18 mouse cellular contexts compared by ENCODE assay signal in the genomic region with DNA sequence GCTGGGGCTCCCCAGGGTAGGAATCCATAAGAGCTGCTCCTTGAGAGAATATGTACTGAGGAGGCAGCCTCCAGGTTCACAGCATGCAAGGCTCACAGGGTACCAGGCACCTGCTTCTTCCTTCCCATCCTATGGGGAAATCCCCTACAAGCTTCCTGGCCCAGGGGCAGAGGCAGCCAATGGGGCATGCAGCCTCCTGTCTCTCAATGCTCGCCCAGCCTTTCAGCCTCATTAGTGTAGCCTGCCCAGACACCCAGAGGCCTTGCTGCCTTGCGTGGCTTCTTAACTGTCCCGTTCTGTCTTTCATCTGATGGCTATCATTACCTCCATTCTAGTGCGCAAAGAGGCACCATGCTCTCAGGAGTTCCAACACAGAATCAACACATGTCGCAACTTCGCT.
DNase-seq lines count a peak whose midpoint lies in the region; ATAC-seq and TF ChIP-seq lines count a peak whose summit lies in the region.
"Had no signal": no experiment of that assay in that cellular context is flagged by ENCODE, and none has a peak within 500 bp of the region (broad histone marks: within the 10 kb centered on the region; RNA-seq: fewer than 3 reads in every experiment).

No protein-coding gene starts in this region.

- no peak for TF ChIP-seq EP300 in heart, adult 2 months (IDR thresholded peaks at IDR 0.05; ENCODE audit: insufficient read depth, low read depth, low read length)

- 79% methylated on average over 6 of the region's 6 CpGs for WGBS in heart, embryonic 14.5 days
- WGBS in heart, adult 2 months: 90% methylated on average over 6 of the region's 6 CpGs
- WGBS in hindbrain, embryonic 12.5 days: 64% methylated on average over 6 of the region's 6 CpGs
- 51% methylated on average over 6 of the region's 6 CpGs for WGBS in midbrain, embryonic 16.5 days
- 79% methylated on average over 6 of the region's 6 CpGs for WGBS in intestine, embryonic 15.5 days

- no peak overlapping the region for H3K4me2 ChIP-seq in heart, embryonic 14.5 days (ENCODE audit: low read length)
- H3K4me2 ChIP-seq in hindbrain, embryonic 12.5 days (replicated peaks): no peak overlapping the region
- H3K4me2 ChIP-seq in midbrain, embryonic 16.5 days (ENCODE audit: low read length): no peak overlapping the region
- H3K4me2 ChIP-seq in intestine, embryonic 15.5 days (replicated peaks): no peak overlapping the region
- H3K4me2 ChIP-seq: liver, embryonic 11.5 days; lung, embryonic 15.5 days had no signal

- H3K9ac ChIP-seq in heart, embryonic 14.5 days (ENCODE audit: low read length): 0 out of 2 replicates have a peak overlapping the region, but pooled peaks have one; percentile 30
- no peak overlapping the region for H3K9ac ChIP-seq in heart, adult 2 months (ENCODE audit: low read depth, low read length)
- no peak overlapping the region for H3K9ac ChIP-seq in hindbrain, embryonic 12.5 days
- no peak overlapping the region for H3K9ac ChIP-seq in midbrain, embryonic 16.5 days (ENCODE audit: low read depth, low read length)
- no peak overlapping the region for H3K9ac ChIP-seq in intestine, embryonic 15.5 days
- H3K9ac ChIP-seq: lung, embryonic 15.5 days had no signal

- peaks cover 8% of the 10 kb centered on the region for H3K9me3 ChIP-seq in heart, embryonic 14.5 days (ENCODE audit: control insufficient read depth, low read length)
- H3K9me3 ChIP-seq in hindbrain, embryonic 12.5 days (replicated peaks): no peaks in the 10 kb centered on the region
- H3K9me3 ChIP-seq in midbrain, embryonic 16.5 days (replicated peaks; ENCODE audit: control insufficient read depth, low read length, poor library complexity, severe bottlenecking): no peaks in the 10 kb centered on the region
- H3K9me3 ChIP-seq in intestine, embryonic 15.5 days: no peaks in the 10 kb centered on the region
- H3K9me3 ChIP-seq: lung, embryonic 15.5 days had no signal

- no peak for TF ChIP-seq POLR2A in heart, adult 2 months (IDR thresholded peaks at IDR 0.05; ENCODE audit: insufficient read depth, low read depth, low read length)

- in situ Hi-C loops in Patski (cut with MboI; ENCODE audit: low pct_unique_long_range_greater_than_20kb): no loop called here

- no peak for TF ChIP-seq CTCF in heart, adult 2 months (IDR thresholded peaks at IDR 0.05)
- TF ChIP-seq CTCF in Patski (IDR thresholded peaks at IDR 0.05): no peak

- H3K79me2 ChIP-seq in heart, adult 2 months (replicated peaks; ENCODE audit: control insufficient read depth, insufficient read depth, low read length): no peaks in the 10 kb centered on the region; the same call in 1 of the 2 replicates

- intact Hi-C loops in heart, adult 2 months (cut with DNase I): no loop called here

- H3K4me3 ChIP-seq in heart, embryonic 14.5 days (ENCODE audit: control insufficient read depth in 1 of 2, insufficient read depth in 1 of 2, low read depth in 1 of 2, low read length in 2 of 2): no peak overlapping the region
- H3K4me3 ChIP-seq in heart, adult 2 months: no peak overlapping the region
- no peak overlapping the region for H3K4me3 ChIP-seq in hindbrain, embryonic 12.5 days
- no peak overlapping the region for H3K4me3 ChIP-seq in midbrain, embryonic 16.5 days (ENCODE audit: low read depth, low read length)
- no peak overlapping the region for H3K4me3 ChIP-seq in intestine, embryonic 15.5 days (replicated peaks)
- H3K4me3 ChIP-seq: erythroblast, embryonic 14.5 days; lung, embryonic 15.5 days had no signal

- H3K36me3 ChIP-seq in heart, embryonic 14.5 days (ENCODE audit: control insufficient read depth, insufficient read depth, low read length): peaks cover 7% of the 10 kb centered on the region; the same call in 1 of the 2 replicates
- H3K36me3 ChIP-seq in heart, adult 2 months (ENCODE audit: control insufficient read depth, insufficient read depth, low read length): no peaks in the 10 kb centered on the region
- 0 out of 2 replicates have a peak, but pooled peaks cover 3% of the 10 kb centered on the region for H3K36me3 ChIP-seq in hindbrain, embryonic 12.5 days
- H3K36me3 ChIP-seq in midbrain, embryonic 16.5 days (ENCODE audit: control insufficient read depth, insufficient read depth, low read length): no peaks in the 10 kb centered on the region
- no peaks in the 10 kb centered on the region for H3K36me3 ChIP-seq in intestine, embryonic 15.5 days
- H3K36me3 ChIP-seq: lung, embryonic 15.5 days had no signal

- ATAC-seq in heart, embryonic 14.5 days (ENCODE audit: insufficient number of reproducible peaks, insufficient read depth, low FRiP score, low read depth): no peak
- peak; percentile 55 for ATAC-seq in Patski
- peak; percentile 20 for ATAC-seq in hindbrain, embryonic 12.5 days (ENCODE audit: low FRiP score)
- ATAC-seq in midbrain, embryonic 16.5 days: no peak
- no peak for ATAC-seq in intestine, embryonic 15.5 days
- ATAC-seq: intestine, postnatal 0 days had no signal

- H3K4me1 ChIP-seq in heart, embryonic 14.5 days (ENCODE audit: control insufficient read depth in 2 of 2, insufficient read depth in 2 of 2, low read length in 2 of 2): no peaks in the 10 kb centered on the region
- no peaks in the 10 kb centered on the region; the same call in 1 of the 2 replicates for H3K4me1 ChIP-seq in heart, adult 2 months (ENCODE audit: control insufficient read depth, insufficient read depth, low read length)
- H3K4me1 ChIP-seq in hindbrain, embryonic 12.5 days: peaks cover 54% of the 10 kb centered on the region
- H3K4me1 ChIP-seq in midbrain, embryonic 16.5 days (ENCODE audit: control insufficient read depth, insufficient read depth, low read length): peaks cover 25% of the 10 kb centered on the region
- H3K4me1 ChIP-seq in intestine, embryonic 15.5 days (replicated peaks): 0 out of 2 replicates have a peak, but pooled peaks cover 9% of the 10 kb centered on the region
- H3K4me1 ChIP-seq: lung, embryonic 15.5 days had no signal

- DNase-seq in heart, adult 2 months: no peak
- DNase-seq in Patski (ENCODE audit: low read depth, low spot score): no peak
- no peak for DNase-seq in gastrocnemius, postnatal 4 days (ENCODE audit: low spot score in 2 of 2)
- no peak for DNase-seq in right cerebral cortex, adult 18-20 months
- DNase-seq: adrenal gland, postnatal 10 days; heart, adult 18-20 months; heart, postnatal 14 days; kidney, postnatal 36 days; left cerebral cortex, postnatal 4 days; thymus, adult 18-20 months had no signal

- POLR2A ChIA-PET in Patski (lab: Charles Lee): interaction anchor here (0.7 kb wide), 1 partner anchor 38 kb away, joined by 3 read pairs; no protein-coding TSS in a partner anchor

- CTCF ChIA-PET in Patski (lab: Charles Lee): interaction anchor here (0.6 kb wide), 1 partner anchor 19 kb away, joined by 3 read pairs; no protein-coding TSS in a partner anchor

- H3K27me3 ChIP-seq in heart, embryonic 14.5 days (ENCODE audit: control insufficient read depth, insufficient read depth, low read length): no peaks in the 10 kb centered on the region
- H3K27me3 ChIP-seq in heart, adult 2 months (ENCODE audit: control insufficient read depth, insufficient read depth, low read length): no peaks in the 10 kb centered on the region
- no peaks in the 10 kb centered on the region for H3K27me3 ChIP-seq in Patski
- no peaks in the 10 kb centered on the region for H3K27me3 ChIP-seq in hindbrain, embryonic 12.5 days
- H3K27me3 ChIP-seq in midbrain, embryonic 16.5 days (ENCODE audit: control insufficient read depth, insufficient read depth, low read depth, low read length): no peaks in the 10 kb centered on the region
- no peaks in the 10 kb centered on the region for H3K27me3 ChIP-seq in intestine, embryonic 15.5 days (replicated peaks)
- H3K27me3 ChIP-seq: lung, embryonic 15.5 days had no signal

- no peak overlapping the region for H3K27ac ChIP-seq in heart, embryonic 14.5 days (replicated peaks in 1 of 2; ENCODE audit: control insufficient read depth in 1 of 2, insufficient read depth in 1 of 2, low read depth in 2 of 2, low read length in 2 of 2)
- H3K27ac ChIP-seq in heart, adult 2 months: no peak overlapping the region
- peak overlapping the region; percentile 1; the same call in 1 of the 2 replicates for H3K27ac ChIP-seq in hindbrain, embryonic 12.5 days
- peak overlapping the region; percentile 1; the same call in 1 of the 2 replicates for H3K27ac ChIP-seq in midbrain, embryonic 16.5 days (ENCODE audit: low read length)
- H3K27ac ChIP-seq in intestine, embryonic 15.5 days: no peak overlapping the region
- H3K27ac ChIP-seq: lung, embryonic 15.5 days had no signal

Comparison
In these comparisons a context has a peak if more than half of its experiments do, and no peak if none do; other contexts are left out.
1. ATAC-seq: peak in Patski (single experiment) and hindbrain, embryonic 12.5 days (single experiment); none in heart, embryonic 14.5 days (single experiment), midbrain, embryonic 16.5 days (single experiment) and intestine, embryonic 15.5 days (single experiment).
2. H3K27ac ChIP-seq: peak in hindbrain, embryonic 12.5 days (single experiment) and midbrain, embryonic 16.5 days (single experiment); none in heart, embryonic 14.5 days (0 of 2), heart, adult 2 months (single experiment) and intestine, embryonic 15.5 days (single experiment).